Comparison of ENCODE assay signal across 17 mouse cellular contexts in the genomic region with DNA sequence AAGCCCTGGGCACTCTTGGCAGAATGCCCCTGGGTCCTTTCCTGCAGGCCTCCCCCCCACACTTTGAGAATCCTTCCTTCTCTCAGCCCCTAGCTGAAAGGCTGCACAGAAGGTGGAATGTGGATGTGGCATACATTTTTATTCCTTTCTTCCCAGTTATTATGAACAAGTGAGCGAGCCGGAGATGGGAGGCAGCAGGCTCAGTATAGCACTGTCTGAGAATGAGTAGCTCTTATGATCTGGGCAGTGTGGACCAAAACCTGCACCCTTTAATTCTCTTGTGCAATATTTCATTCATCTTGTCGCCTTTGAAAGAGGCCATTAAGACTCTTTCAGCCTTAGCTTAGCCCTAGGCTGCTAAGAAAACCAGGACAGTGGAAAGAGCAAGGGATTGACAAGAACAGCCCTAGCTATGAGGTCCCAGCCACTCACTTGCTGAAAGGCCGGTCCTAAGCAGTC.
DNase-seq lines count a peak whose midpoint lies in the region; ATAC-seq and TF ChIP-seq lines count a peak whose summit lies in the region.
"Had no signal": no experiment of that assay in that cellular context is flagged by ENCODE, and none has a peak within 500 bp of the region (broad histone marks: within the 10 kb centered on the region; RNA-seq: fewer than 3 reads in every experiment).

No protein-coding gene starts in this region.

- H3K4me1 ChIP-seq in midbrain, embryonic 13.5 days (replicated peaks), result peaks cover 16% of the 10 kb centered on the region
- peaks cover 15% of the 10 kb centered on the region for H3K4me1 ChIP-seq in midbrain, embryonic 10.5 days
- H3K4me1 ChIP-seq in forebrain, embryonic 14.5 days (ENCODE audit: control insufficient read depth, insufficient read depth, low read length), result peaks cover 9% of the 10 kb centered on the region; the same call in 1 of the 2 replicates
- H3K4me1 ChIP-seq in midbrain, postnatal 0 days (ENCODE audit: insufficient read depth, low read length), result no peaks in the 10 kb centered on the region
- H3K4me1 ChIP-seq: embryonic facial prominence, embryonic 10.5 days; intestine, embryonic 15.5 days; stomach, embryonic 15.5 days had no signal

- peak; percentile 83 for ATAC-seq in midbrain, embryonic 13.5 days
- peak; percentile 82 for ATAC-seq in forebrain, embryonic 14.5 days
- ATAC-seq in midbrain, postnatal 0 days (ENCODE audit: low FRiP score), result no peak; the same call in 1 of the 2 replicates
- ATAC-seq: intestine, embryonic 15.5 days had no signal

- no peak overlapping the region for H3K4me2 ChIP-seq in midbrain, embryonic 13.5 days (replicated peaks)
- H3K4me2 ChIP-seq in forebrain, embryonic 14.5 days (ENCODE audit: low read length), result no peak overlapping the region
- H3K4me2 ChIP-seq in midbrain, postnatal 0 days (ENCODE audit: low read depth, low read length, poor library complexity, severe bottlenecking), result no peak overlapping the region
- H3K4me2 ChIP-seq: intestine, embryonic 15.5 days; stomach, embryonic 15.5 days had no signal

- peak; percentile 14 for DNase-seq in embryo, embryonic 11 days
- DNase-seq in embryo, embryonic 10 days (ENCODE audit: low spot score), result no peak
- DNase-seq in midbrain, embryonic 10.5 days (ENCODE audit: low spot score), result no peak
- DNase-seq in forebrain, embryonic 14.5 days (ENCODE audit: low spot score), result peak; percentile 62
- DNase-seq in midbrain, postnatal 0 days (ENCODE audit: low spot score), result peak; percentile 36
- no peak for DNase-seq in layer of hippocampus, postnatal 25 days (ENCODE audit: extremely low spot score in 1 of 2, low spot score in 1 of 2)
- DNase-seq in layer of hippocampus, adult 9-11 months, result no peak
- DNase-seq: adrenal gland, postnatal 25 days; cerebellum, adult 11 months; gastrocnemius, postnatal 25 days; kidney, postnatal 4 days; thymus, postnatal 36 days had no signal

- TF ChIP-seq CTCF in midbrain, postnatal 0 days (IDR thresholded peaks at IDR 0.05), result no peak

- no peaks in the 10 kb centered on the region for H3K36me3 ChIP-seq in midbrain, embryonic 13.5 days
- H3K36me3 ChIP-seq in midbrain, embryonic 10.5 days, result no peaks in the 10 kb centered on the region
- H3K36me3 ChIP-seq in forebrain, embryonic 14.5 days (ENCODE audit: control insufficient read depth, insufficient read depth, low read length), result no peaks in the 10 kb centered on the region
- H3K36me3 ChIP-seq in midbrain, postnatal 0 days (ENCODE audit: insufficient read depth, low read length), result no peaks in the 10 kb centered on the region
- H3K36me3 ChIP-seq: embryonic facial prominence, embryonic 10.5 days; intestine, embryonic 15.5 days; stomach, embryonic 15.5 days had no signal

- no peaks in the 10 kb centered on the region for H3K27me3 ChIP-seq in midbrain, embryonic 13.5 days
- H3K27me3 ChIP-seq in midbrain, embryonic 10.5 days (ENCODE audit: low read depth, poor library complexity, severe bottlenecking), result no peaks in the 10 kb centered on the region
- H3K27me3 ChIP-seq in forebrain, embryonic 14.5 days (replicated peaks; ENCODE audit: control insufficient read depth, insufficient read depth, low read length), result no peaks in the 10 kb centered on the region
- no peaks in the 10 kb centered on the region for H3K27me3 ChIP-seq in midbrain, postnatal 0 days (ENCODE audit: insufficient read depth, low read length)
- H3K27me3 ChIP-seq: intestine, embryonic 15.5 days; stomach, embryonic 15.5 days had no signal

- no peak overlapping the region for H3K9ac ChIP-seq in midbrain, embryonic 13.5 days (replicated peaks)
- H3K9ac ChIP-seq in forebrain, embryonic 14.5 days (ENCODE audit: low read length), result no peak overlapping the region
- no peak overlapping the region for H3K9ac ChIP-seq in midbrain, postnatal 0 days (replicated peaks; ENCODE audit: low read length, poor library complexity, severe bottlenecking)
- H3K9ac ChIP-seq: intestine, embryonic 15.5 days; stomach, embryonic 15.5 days had no signal

- H3K4me3 ChIP-seq in midbrain, embryonic 13.5 days (replicated peaks), result no peak overlapping the region
- H3K4me3 ChIP-seq in midbrain, embryonic 10.5 days, result no peak overlapping the region
- H3K4me3 ChIP-seq in forebrain, embryonic 14.5 days (ENCODE audit: low read depth, low read length), result no peak overlapping the region
- H3K4me3 ChIP-seq in midbrain, postnatal 0 days (ENCODE audit: low read depth, low read length), result no peak overlapping the region
- H3K4me3 ChIP-seq: embryonic facial prominence, embryonic 10.5 days; intestine, embryonic 15.5 days; stomach, embryonic 15.5 days had no signal

- H3K27ac ChIP-seq in midbrain, embryonic 13.5 days, result peak overlapping the region; percentile 45
- no peak overlapping the region for H3K27ac ChIP-seq in midbrain, embryonic 10.5 days (replicated peaks)
- H3K27ac ChIP-seq in forebrain, embryonic 14.5 days (ENCODE audit: low read depth, low read length), result 0 out of 2 replicates have a peak overlapping the region, but pooled peaks have one; percentile 3
- H3K27ac ChIP-seq in midbrain, postnatal 0 days (ENCODE audit: low read depth, low read length), result peak overlapping the region; percentile 8; the same call in 1 of the 2 replicates
- H3K27ac ChIP-seq: embryonic facial prominence, embryonic 10.5 days; intestine, embryonic 15.5 days; macrophage; stomach, embryonic 15.5 days had no signal

- 39% methylated on average over 4 of the region's 4 CpGs for WGBS in midbrain, embryonic 13.5 days
- WGBS in midbrain, embryonic 10.5 days, result 78% methylated on average over 4 of the region's 4 CpGs
- WGBS in forebrain, embryonic 14.5 days, result 7% methylated on average over 4 of the region's 4 CpGs
- WGBS in midbrain, postnatal 0 days, result 42% methylated on average over 4 of the region's 4 CpGs

- no peaks in the 10 kb centered on the region for H3K9me3 ChIP-seq in midbrain, embryonic 13.5 days
- H3K9me3 ChIP-seq in midbrain, embryonic 10.5 days (replicated peaks), result no peaks in the 10 kb centered on the region
- no peaks in the 10 kb centered on the region for H3K9me3 ChIP-seq in forebrain, embryonic 14.5 days (replicated peaks; ENCODE audit: control insufficient read depth, low read length)
- H3K9me3 ChIP-seq in midbrain, postnatal 0 days (ENCODE audit: low read length), result no peaks in the 10 kb centered on the region
- H3K9me3 ChIP-seq: embryonic facial prominence, embryonic 10.5 days; intestine, embryonic 15.5 days; stomach, embryonic 15.5 days had no signal

Comparison
In these comparisons a context has a peak if more than half of its experiments do, and no peak if none do; other contexts are left out.
1. DNase-seq: peak in embryo, embryonic 11 days (single experiment), forebrain, embryonic 14.5 days (single experiment) and midbrain, postnatal 0 days (single experiment); none in embryo, embryonic 10 days (single experiment), midbrain, embryonic 10.5 days (single experiment), layer of hippocampus, postnatal 25 days (0 of 2) and layer of hippocampus, adult 9-11 months (single experiment).